Mouse (Mus musculus) kidney, embryonic 15.5 days (tissue): Measurements from ENCODE around the gene Psme3. TPM values are rescaled to one million over a fixed set of nuclear protein-coding genes. Genes with fewer than 3 reads are reported as not detected.
A peak's percentile ranks its signal among the peaks of the same experiment; 100 is the strongest.

ENCODE experiments used
- ATAC-seq: fragments of 200-750 bp; cut with Nextera tagmentation; replicated peaks from 2 replicates; pipeline ENCODE4 v1.8.0; 2017; ENCODE audit warnings: moderate TSS enrichment; ENCODE audit not compliant: low FRiP score
- H3K27ac ChIP-seq: fragments of 300-500 bp; sonication (generic); 2 replicates; pipeline ENCODE4 v1.5.1; 2015; ENCODE audit warnings: mild to moderate bottlenecking, inconsistent platforms
- H3K27me3 ChIP-seq: fragments of 300-500 bp; sonication (generic); 2 replicates; pipeline ENCODE4 v1.6.1; 2015; ENCODE audit warnings: inconsistent platforms
- H3K36me3 ChIP-seq: fragments of 300-500 bp; sonication (generic); 2 replicates; pipeline ENCODE4 v1.6.1; 2015; ENCODE audit warnings: inconsistent platforms
- H3K4me1 ChIP-seq: fragments of 300-500 bp; sonication (generic); 2 replicates; pipeline ENCODE4 v1.6.1; 2015; ENCODE audit warnings: inconsistent platforms
- H3K4me2 ChIP-seq: fragments of 300-500 bp; sonication (generic); 2 replicates; pipeline ENCODE4 v1.6.1; 2015; ENCODE audit warnings: moderate library complexity, mild to moderate bottlenecking, inconsistent platforms
- H3K4me3 ChIP-seq: fragments of 300-500 bp; sonication (generic); replicated peaks from 2 replicates; pipeline ENCODE4 v1.5.1; 2015; ENCODE audit warnings: mild to moderate bottlenecking, inconsistent platforms
- H3K9ac ChIP-seq: fragments of 300-500 bp; sonication (generic); 2 replicates; pipeline ENCODE4 v1.6.1; 2015; ENCODE audit warnings: mild to moderate bottlenecking, inconsistent platforms
- H3K9me3 ChIP-seq: fragments of 300-500 bp; sonication (generic); replicated peaks from 2 replicates; pipeline ENCODE4 v1.6.1; 2016; ENCODE audit warnings: inconsistent platforms
- WGBS: fragments of 180-500 bp; shearing (Covaris S2); methylation state at CpG from one replicate; pipeline ENCODE4 v1.1.7; 2015; ENCODE audit warnings: mixed read lengths; 5-methylcytosine and 5-hydroxymethylcytosine counted together
- microRNA-seq: library from miRNA; unstranded; fragments of <30 nt; microRNA quantifications from one replicate; pipeline ENCODE4, GENCODE M21; 2016
- polyA plus RNA-seq: library from polyadenylated mRNA; unstranded; fragments of >200 nt; fragmentation: Nextera tagmentation; extraction: Ambion mirVana; gene quantifications from 2 replicates; pipeline ENCODE4 v1.2.1, GENCODE M21; 2015

Psme3 gene
- polyA plus RNA-seq, 1 experiment from 2014 or later = 153 TPM

DNA sequence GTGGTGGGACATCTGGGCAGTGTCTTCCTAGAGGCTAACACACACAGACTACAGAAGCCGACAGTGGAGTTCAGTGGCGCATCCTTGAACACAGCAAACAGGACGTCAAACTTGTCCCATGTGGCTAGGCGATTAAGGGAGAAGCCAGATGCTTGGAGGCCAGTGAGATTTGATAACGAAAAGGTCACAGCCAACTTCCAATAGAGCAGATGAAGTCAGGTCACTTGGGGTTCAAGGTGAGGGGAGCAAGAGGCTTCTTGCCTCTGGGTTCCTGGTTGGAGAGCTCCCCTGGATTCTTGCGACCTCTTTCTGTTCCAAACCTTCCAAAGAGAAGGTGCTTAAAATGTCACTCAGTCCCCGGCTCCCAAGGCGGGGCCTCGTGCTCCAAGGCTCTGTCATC, 43.8 kb downstream of the Psme3 start:
- Histone ChIP-seq H3K9me3 (no peaks in the 10 kb centered on the region), H3K9ac (no peak overlapping the region), H3K4me1 (peaks cover 32% of the 10 kb centered on the region), H3K27me3 (no peaks in the 10 kb centered on the region), H3K4me2 (no peak overlapping the region), H3K4me3 (no peak overlapping the region), H3K27ac (peak overlapping the region; percentile 64), H3K36me3 (no peaks in the 10 kb centered on the region)
- ATAC-seq = no peak
- WGBS = 61% methylated on average over 9 of the region's 9 CpGs

DNA sequence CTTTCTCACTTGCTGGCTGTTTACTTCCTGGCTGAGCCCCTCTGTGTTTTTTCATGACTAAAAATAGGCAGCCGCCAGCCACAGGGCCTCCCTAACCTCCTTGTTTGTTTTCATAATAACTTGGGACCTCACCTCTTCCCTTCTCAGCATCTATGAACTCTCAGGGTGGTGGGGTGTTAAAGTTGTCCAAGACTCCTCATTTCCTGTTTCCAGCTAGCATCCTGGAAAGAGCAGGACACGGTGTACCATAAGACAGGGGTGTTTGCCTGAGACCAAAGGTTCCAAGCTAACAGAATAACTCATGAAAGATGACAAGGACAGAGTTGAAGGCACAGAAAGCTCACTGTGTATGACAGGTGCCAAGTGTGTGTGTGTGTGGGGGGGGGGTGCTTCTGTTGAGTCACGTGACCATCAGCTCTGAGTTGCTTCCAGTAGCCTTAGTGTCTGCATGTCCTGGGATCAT, 44.7 kb downstream of the Psme3 start:
- Histone ChIP-seq H3K27me3 (no peaks in the 10 kb centered on the region), H3K9ac (no peak overlapping the region), H3K36me3 (no peaks in the 10 kb centered on the region), H3K4me1 (peaks cover 32% of the 10 kb centered on the region), H3K9me3 (no peaks in the 10 kb centered on the region), H3K27ac (peak overlapping the region; percentile 64), H3K4me2 (no peak overlapping the region), H3K4me3 (no peak overlapping the region)
- ATAC-seq = 0 out of 2 replicates have a peak, but pooled peaks have one; percentile 26
- WGBS = 36% methylated on average over 3 of the region's 3 CpGs

DNA sequence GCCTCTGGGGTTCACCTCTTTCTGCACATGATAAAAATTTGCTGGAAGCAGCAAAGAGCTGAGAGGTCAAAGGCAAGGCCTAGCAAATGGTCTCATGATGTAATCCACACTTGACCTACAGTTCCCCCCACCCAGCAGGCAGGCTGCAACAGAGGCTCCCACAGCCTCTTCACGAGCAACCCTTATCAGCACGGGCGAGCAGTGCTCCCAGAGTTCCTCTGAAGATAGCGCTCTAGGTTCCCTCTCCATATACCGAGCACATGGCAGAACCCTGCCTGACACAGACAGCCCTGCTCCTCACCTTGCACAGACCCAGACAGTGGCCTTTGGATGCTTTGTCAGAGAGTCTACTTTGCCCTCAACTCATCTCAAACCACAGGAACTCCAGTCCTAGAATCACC, 48.5 kb downstream of the Psme3 start:
- Histone ChIP-seq H3K27me3 (no peaks in the 10 kb centered on the region), H3K9ac (no peak overlapping the region), H3K4me3 (no peak overlapping the region), H3K4me2 (no peak overlapping the region), H3K9me3 (no peaks in the 10 kb centered on the region), H3K4me1 (peaks cover 30% of the 10 kb centered on the region), H3K36me3 (no peaks in the 10 kb centered on the region), H3K27ac (peak overlapping the region; percentile 52)
- WGBS = 78% methylated on average over 5 of the region's 5 CpGs
- ATAC-seq = no peak

DNA sequence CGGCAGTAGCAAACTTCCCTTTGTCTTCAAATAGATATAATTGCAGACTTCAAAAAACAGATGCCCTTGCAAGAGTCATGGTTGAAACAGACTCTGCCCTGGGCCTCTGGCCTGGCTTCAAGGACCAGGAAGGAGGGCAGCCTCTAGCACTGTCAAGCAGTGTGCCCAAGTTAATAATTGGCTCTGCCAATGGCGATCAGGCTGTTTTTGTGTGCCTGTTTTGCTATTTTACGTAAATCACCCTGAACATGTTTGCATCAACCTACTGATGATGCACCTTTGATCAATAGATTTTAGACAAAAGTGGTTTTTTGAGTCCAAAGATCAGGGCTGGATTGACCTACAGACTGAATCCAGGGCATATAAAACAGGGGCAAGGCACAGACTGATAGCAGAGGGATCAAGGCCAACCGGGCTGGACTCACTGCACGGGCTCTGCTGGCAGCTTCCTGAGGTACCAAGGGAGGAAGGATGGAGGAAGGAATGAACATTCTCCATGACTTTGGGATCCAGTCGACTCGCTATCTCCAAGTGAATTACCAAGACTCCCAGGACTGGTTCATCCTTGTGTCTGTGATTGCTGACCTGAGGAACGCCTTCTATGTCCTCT, 51.4 kb downstream of the Psme3 start, which contains the start of gene G6pc:
TSS of gene G6pc (plus strand) at position 236 of the 610 bp plus-strand sequence.
- Histone ChIP-seq H3K9ac (no peak within 1 kb of the TSS), H3K4me3 (no peak within 1 kb of the TSS), H3K4me1 (peaks cover 7% of the 10 kb centered on the region), H3K36me3 (no peaks in the 10 kb centered on the region), H3K27me3 (no peaks in the 10 kb centered on the region), H3K4me2 (no peak within 1 kb of the TSS), H3K9me3 (no peaks in the 10 kb centered on the region), H3K27ac (no peak within 1 kb of the TSS)
- no peak for ATAC-seq
- WGBS = 86% methylated on average over 8 of the region's 8 CpGs

DNA sequence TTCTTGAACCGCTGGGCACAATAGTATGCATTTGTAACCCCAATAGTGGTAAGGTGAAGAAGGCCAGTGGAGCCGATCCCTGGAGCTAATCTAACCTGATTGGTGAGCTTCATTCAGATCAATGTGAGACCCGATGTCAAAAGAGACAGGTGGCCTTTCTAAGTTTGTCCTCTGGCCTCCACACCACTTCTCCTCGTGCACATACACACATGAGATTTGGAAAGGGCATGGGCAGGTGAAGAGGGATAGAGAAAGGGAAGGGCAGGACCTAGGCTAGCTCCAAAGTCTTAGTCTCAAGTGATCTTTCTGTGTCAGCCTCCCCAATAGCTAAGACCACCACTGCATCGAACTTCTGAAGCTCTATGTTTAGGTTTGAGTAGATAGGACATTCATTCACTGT, 54.1 kb downstream of the Psme3 start:
- Histone ChIP-seq H3K9ac (no peak overlapping the region), H3K4me3 (no peak overlapping the region), H3K27ac (no peak overlapping the region), H3K9me3 (no peaks in the 10 kb centered on the region), H3K4me1 (no peaks in the 10 kb centered on the region), H3K4me2 (no peak overlapping the region), H3K27me3 (no peaks in the 10 kb centered on the region), H3K36me3 (no peaks in the 10 kb centered on the region)
- 73% methylated on average over 5 of the region's 5 CpGs for WGBS
- no peak for ATAC-seq

Small RNA genes lying within 50 kb of the gene (microRNA-seq; reads per million reads assigned to microRNA genes)
- not detected for gene Gm25593

Other genes with a start within 250 kb of the Psme3 start
- gene Naglu, start 246.2 kb upstream of the Psme3 start, polyA plus RNA-seq = 16.8 TPM in 2 replicates
- gene Hsd17b1, start 237.8 kb upstream of the Psme3 start, polyA plus RNA-seq = 0.19 and 0.24 TPM in 2 replicates
- gene Coasy, start 233.6 kb upstream of the Psme3 start, polyA plus RNA-seq = 46.3 and 46.7 TPM in 2 replicates
- gene Mlx, start 228.9 kb upstream of the Psme3 start, polyA plus RNA-seq = 44.9 and 46.9 TPM in 2 replicates
- gene Psmc3ip, start 220.8 kb upstream of the Psme3 start, polyA plus RNA-seq = 37.3 and 38.0 TPM in 2 replicates
- gene Retreg3, start 196.3 kb upstream of the Psme3 start, polyA plus RNA-seq = 21.3 and 24.5 TPM in 2 replicates
- 86.3 and 99.6 TPM in 2 replicates for gene Tubg1, start 196.3 kb upstream of the Psme3 start, polyA plus RNA-seq
- 3.8 and 4.2 TPM in 2 replicates for gene Tubg2, start 160.3 kb upstream of the Psme3 start, polyA plus RNA-seq
- gene Cntnap1, start 145.7 kb upstream of the Psme3 start, polyA plus RNA-seq = 1.9 and 2.0 TPM in 2 replicates
- gene Plekhh3, start 144.9 kb upstream of the Psme3 start, polyA plus RNA-seq = 17.0 and 18.6 TPM in 2 replicates
- 0.78 and 0.82 TPM in 2 replicates for gene Ccr10, start 140.8 kb upstream of the Psme3 start, polyA plus RNA-seq
- 22.9 and 27.0 TPM in 2 replicates for gene Ezh1, start 89.8 kb upstream of the Psme3 start, polyA plus RNA-seq
- 220 and 232 TPM in 2 replicates for gene Ramp2, start 70.2 kb upstream of the Psme3 start, polyA plus RNA-seq
- gene Vps25, start 62.5 kb upstream of the Psme3 start, polyA plus RNA-seq = 135 and 147 TPM in 2 replicates
- 25.5 and 27.2 TPM in 2 replicates for gene Wnk4, start 55.6 kb upstream of the Psme3 start, polyA plus RNA-seq
- gene Cntd1, start 37.2 kb upstream of the Psme3 start, polyA plus RNA-seq = 1.6 and 3.1 TPM in 2 replicates
- gene Coa3, start 37.1 kb upstream of the Psme3 start, polyA plus RNA-seq = 185 and 195 TPM in 2 replicates
- gene Becn1, start 13.9 kb upstream of the Psme3 start, polyA plus RNA-seq = 162 and 166 TPM in 2 replicates
- gene Aoc2, start 8.8 kb downstream of the Psme3 start, polyA plus RNA-seq = 1.7 and 2.0 TPM in 2 replicates
- 0.57 and 0.97 TPM in 2 replicates for gene Aoc3, start 14.4 kb downstream of the Psme3 start, polyA plus RNA-seq
- 1.1 and 1.2 TPM in 2 replicates for gene G6pc, start 51.3 kb downstream of the Psme3 start, polyA plus RNA-seq
- 83.0 and 87.2 TPM in 2 replicates for gene Aarsd1, start 101.4 kb downstream of the Psme3 start, polyA plus RNA-seq
- gene Gm27029, start 108.6 kb downstream of the Psme3 start, polyA plus RNA-seq = 10.0 and 10.3 TPM in 2 replicates
- gene Rundc1, start 108.9 kb downstream of the Psme3 start, polyA plus RNA-seq = 20.4 and 21.7 TPM in 2 replicates
- 12.3 and 12.6 TPM in 2 replicates for gene Ptges3l, start 109.1 kb downstream of the Psme3 start, polyA plus RNA-seq
- gene Rpl27, start 126.1 kb downstream of the Psme3 start, polyA plus RNA-seq = 369 and 421 TPM in 2 replicates
- 13.8 and 18.8 TPM in 2 replicates for gene Ifi35, start 132.2 kb downstream of the Psme3 start, polyA plus RNA-seq
- 9.0 and 11.4 TPM in 2 replicates for gene Rnd2, start 148.8 kb downstream of the Psme3 start, polyA plus RNA-seq
- 31.8 and 37.5 TPM in 2 replicates for gene Vat1, start 150.0 kb downstream of the Psme3 start, polyA plus RNA-seq
- 12.9 and 14.4 TPM in 2 replicates for gene Brca1, start 235.7 kb downstream of the Psme3 start, polyA plus RNA-seq
- gene Nbr1, start 235.9 kb downstream of the Psme3 start, polyA plus RNA-seq = 74.8 and 76.4 TPM in 2 replicates